Mouse (Mus musculus): ENCODE measurements around the gene Zfp326.
"Not testable (repeated sequence)": the region's sequence is repeated elsewhere in the genome, so short reads cannot be mapped to it uniquely, and the experiment has no call there.

The Zfp326 gene

GRCm38 (mm10) chr5:105865110-105865628, 11.2 kb upstream of the Zfp326 start:
- DNase-seq (ENCODE audit: extremely low spot score, low read depth, low spot score) = not testable (repeated sequence)

- DNase-seq (ENCODE audit: extremely low spot score, low read depth, low spot score) = no peak
These were observed 8.9 kb upstream of the Zfp326 start for GRCm38 (mm10) chr5:105867427-105867826.

GRCm38 (mm10) chr5:105867841-105868447, 8.4 kb upstream of the Zfp326 start:
- DNase-seq (ENCODE audit: extremely low spot score, low read depth, low spot score) = no peak

- DNase-seq (ENCODE audit: extremely low spot score, low read depth, low spot score) = peak; percentile 60
These were observed 7.8 kb upstream of the Zfp326 start for GRCm38 (mm10) chr5:105868593-105868992.

GRCm38 (mm10) chr5:105869739-105870138, 6.6 kb upstream of the Zfp326 start:
- no peak for DNase-seq (ENCODE audit: extremely low spot score, low read depth, low spot score)

- no peak for DNase-seq (ENCODE audit: extremely low spot score, low read depth, low spot score)
These were observed 5.2 kb upstream of the Zfp326 start for GRCm38 (mm10) chr5:105871140-105871539.

GRCm38 (mm10) chr5:105872176-105872575, 4.2 kb upstream of the Zfp326 start:
- DNase-seq (ENCODE audit: extremely low spot score, low read depth, low spot score) = no peak

GRCm38 (mm10) chr5:105872916-105873315, 3.4 kb upstream of the Zfp326 start:
- DNase-seq (ENCODE audit: extremely low spot score, low read depth, low spot score) = no peak

- DNase-seq (ENCODE audit: extremely low spot score, low read depth, low spot score) = no peak
These were observed 2.6 kb upstream of the Zfp326 start for GRCm38 (mm10) chr5:105873774-105874173.

- no peak for DNase-seq (ENCODE audit: extremely low spot score, low read depth, low spot score)
These were observed 1.9 kb upstream of the Zfp326 start for GRCm38 (mm10) chr5:105874476-105874875.

- DNase-seq (ENCODE audit: extremely low spot score, low read depth, low spot score) = no peak
These were observed 785 bp downstream of the Zfp326 start for GRCm38 (mm10) chr5:105876925-105877774.

- no peak for DNase-seq (ENCODE audit: extremely low spot score, low read depth, low spot score)
These were observed 11.0 kb downstream of the Zfp326 start for GRCm38 (mm10) chr5:105887317-105887716.

GRCm38 (mm10) chr5:105898161-105898560, 21.8 kb downstream of the Zfp326 start:
- no peak for DNase-seq (ENCODE audit: extremely low spot score, low read depth, low spot score)

GRCm38 (mm10) chr5:105909209-105909608, 32.8 kb downstream of the Zfp326 start:
- no peak for DNase-seq (ENCODE audit: extremely low spot score, low read depth, low spot score)

- DNase-seq (ENCODE audit: extremely low spot score, low read depth, low spot score) = no peak
These were observed 33.3 kb downstream of the Zfp326 start for GRCm38 (mm10) chr5:105909671-105910070.

- no peak for DNase-seq (ENCODE audit: extremely low spot score, low read depth, low spot score)
These were observed 35.1 kb downstream of the Zfp326 start for GRCm38 (mm10) chr5:105911498-105911897.

- DNase-seq (ENCODE audit: extremely low spot score, low read depth, low spot score) = no peak
These were observed 41.0 kb downstream of the Zfp326 start for GRCm38 (mm10) chr5:105917398-105917797.

- no peak for DNase-seq (ENCODE audit: extremely low spot score, low read depth, low spot score)
These were observed 41.9 kb downstream of the Zfp326 start for GRCm38 (mm10) chr5:105918289-105918688.

- DNase-seq (ENCODE audit: extremely low spot score, low read depth, low spot score) = no peak
These were observed 46.6 kb downstream of the Zfp326 start for GRCm38 (mm10) chr5:105922818-105923487.

- no peak for DNase-seq (ENCODE audit: extremely low spot score, low read depth, low spot score)
These were observed 48.0 kb downstream of the Zfp326 start for GRCm38 (mm10) chr5:105924347-105924746.

GRCm38 (mm10) chr5:105925568-105926255, 49.3 kb downstream of the Zfp326 start:
- DNase-seq (ENCODE audit: extremely low spot score, low read depth, low spot score) = no peak

Measured in hindlimb bud, embryonic 11.5 days (tissue).